Mouse (Mus musculus) cerebellum, adult 8-10 months (tissue): ENCODE measurements around the gene Dcun1d4.
"Not testable (repeated sequence)": the region's sequence is repeated elsewhere in the genome, so short reads cannot be mapped to it uniquely, and the experiment has no call there.

Source experiments
- DNase-seq: peaks from one replicate; pipeline ENCODE4 v3.0.0; 2022

The Dcun1d4 gene

DNA sequence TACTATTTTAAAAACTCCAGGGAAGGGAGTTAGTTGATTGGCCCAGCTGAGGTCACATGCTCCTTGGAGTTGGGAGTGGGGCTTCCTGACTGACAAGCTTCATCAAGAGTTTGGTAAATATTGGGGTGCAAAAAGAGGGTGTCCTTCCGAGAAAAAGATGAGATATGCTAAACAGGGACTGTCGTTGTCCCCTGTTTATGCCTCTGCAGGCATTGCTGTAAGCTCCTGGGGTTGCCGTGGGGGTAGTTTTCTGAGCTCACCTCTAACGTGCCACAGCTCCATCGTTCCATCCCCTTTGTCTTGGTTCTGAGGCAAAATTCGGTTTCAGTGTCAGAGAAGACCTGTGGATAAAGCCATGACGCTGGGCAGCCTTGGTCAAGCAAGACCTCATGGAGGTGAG is at the start of gene Dcun1d4:
Dcun1d4 (plus strand) TSS at position 301 of the 400 bp plus-strand sequence.
- DNase-seq = no peak

- DNase-seq = peak; percentile 73
Observed at GRCm38 (mm10) chr5:73431581-73431980, 49.2 kb upstream of the Dcun1d4 start.

GRCm38 (mm10) chr5:73432805-73433204 is 48.0 kb upstream of the Dcun1d4 start:
- DNase-seq = no peak

- no peak for DNase-seq
Observed at GRCm38 (mm10) chr5:73434764-73435163, 46.0 kb upstream of the Dcun1d4 start.

DNA sequence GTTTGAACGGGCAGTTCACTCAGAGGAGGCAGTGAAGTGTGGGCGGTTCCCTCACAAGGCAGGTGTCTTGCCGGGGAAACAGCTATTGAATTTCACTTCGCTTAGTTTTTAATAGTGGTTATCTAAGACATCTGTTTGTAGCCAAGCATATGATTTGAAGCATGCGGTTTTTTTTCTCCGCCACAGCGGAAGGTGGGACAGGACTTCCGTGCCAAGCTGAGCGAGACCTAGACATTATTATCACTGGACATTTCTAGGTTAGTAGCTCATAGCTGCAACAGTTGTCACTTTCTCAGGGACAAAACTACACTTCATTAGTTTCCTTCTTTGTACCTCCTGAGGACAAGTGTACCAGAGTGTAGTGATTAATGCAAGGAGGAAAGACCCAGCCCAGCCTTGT is 38.6 kb upstream of the Dcun1d4 start:
- DNase-seq = no peak

GRCm38 (mm10) chr5:73450276-73450675 is 30.5 kb upstream of the Dcun1d4 start:
- no peak for DNase-seq

DNA sequence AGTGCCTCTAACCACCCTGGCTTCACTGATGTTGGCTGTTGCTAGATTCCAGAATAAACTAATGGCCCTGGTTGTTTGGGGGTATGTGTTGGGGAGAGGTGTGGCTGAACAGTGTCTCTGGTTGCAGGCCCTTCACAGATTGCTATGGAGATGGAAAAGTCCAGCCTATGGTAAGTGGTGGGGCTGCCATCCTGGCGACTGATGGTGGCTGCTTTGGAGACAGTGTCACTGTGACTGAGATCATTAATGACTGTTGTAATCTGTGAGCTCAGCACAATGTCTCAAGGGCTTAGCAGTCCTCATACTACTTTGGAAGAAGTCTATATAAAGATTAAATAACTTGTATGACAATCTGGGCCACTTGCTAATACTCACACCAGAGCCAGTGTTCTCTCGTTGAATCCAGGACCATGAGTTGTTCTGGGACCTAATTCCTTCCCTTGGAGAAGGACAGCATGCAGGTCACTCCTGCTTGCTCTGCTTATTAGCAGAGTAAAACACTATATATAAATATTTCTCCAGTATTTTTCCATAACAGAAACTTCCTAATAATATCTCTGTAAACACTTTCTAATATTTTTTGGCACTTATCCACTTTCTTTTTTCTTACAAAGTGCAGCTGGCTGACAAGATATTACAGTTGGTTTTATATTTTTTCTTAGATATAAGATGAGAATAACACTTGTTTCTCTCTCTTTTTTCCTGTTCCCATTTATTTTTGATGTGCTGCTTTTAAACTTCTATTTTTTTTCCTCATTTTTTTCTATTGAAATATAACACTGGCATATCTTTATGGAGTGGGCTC is 26.1 kb upstream of the Dcun1d4 start:
- DNase-seq = no peak

GRCm38 (mm10) chr5:73455307-73455687 is 25.5 kb upstream of the Dcun1d4 start:
- DNase-seq = no peak

GRCm38 (mm10) chr5:73468462-73469433 is 12.1 kb upstream of the Dcun1d4 start:
- no peak for DNase-seq

- DNase-seq = no peak
Observed at GRCm38 (mm10) chr5:73474412-73475405, 6.1 kb upstream of the Dcun1d4 start.

DNA sequence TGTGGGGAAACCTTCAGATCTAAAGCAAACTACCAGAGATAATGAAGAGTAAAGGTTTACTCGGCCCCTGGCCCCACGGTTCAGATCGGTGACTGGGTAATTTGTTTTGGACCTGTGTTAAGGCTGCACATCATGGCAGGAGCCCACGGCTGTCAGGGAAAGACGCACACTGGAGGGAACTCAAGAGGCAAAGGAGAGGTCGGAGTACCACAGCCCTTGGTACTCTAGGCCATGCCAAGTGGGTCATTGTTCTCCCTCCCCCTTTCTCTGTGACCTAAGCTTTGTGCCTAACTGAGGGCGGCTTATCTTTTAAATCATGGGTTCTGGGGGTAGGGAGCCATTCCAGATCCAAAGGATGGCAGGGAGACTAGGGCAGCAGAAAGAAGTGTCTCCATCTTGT is 601 bp downstream of the Dcun1d4 start:
- no peak for DNase-seq

GRCm38 (mm10) chr5:73482381-73482780 is 1.6 kb downstream of the Dcun1d4 start:
- DNase-seq = not testable (repeated sequence)

DNA sequence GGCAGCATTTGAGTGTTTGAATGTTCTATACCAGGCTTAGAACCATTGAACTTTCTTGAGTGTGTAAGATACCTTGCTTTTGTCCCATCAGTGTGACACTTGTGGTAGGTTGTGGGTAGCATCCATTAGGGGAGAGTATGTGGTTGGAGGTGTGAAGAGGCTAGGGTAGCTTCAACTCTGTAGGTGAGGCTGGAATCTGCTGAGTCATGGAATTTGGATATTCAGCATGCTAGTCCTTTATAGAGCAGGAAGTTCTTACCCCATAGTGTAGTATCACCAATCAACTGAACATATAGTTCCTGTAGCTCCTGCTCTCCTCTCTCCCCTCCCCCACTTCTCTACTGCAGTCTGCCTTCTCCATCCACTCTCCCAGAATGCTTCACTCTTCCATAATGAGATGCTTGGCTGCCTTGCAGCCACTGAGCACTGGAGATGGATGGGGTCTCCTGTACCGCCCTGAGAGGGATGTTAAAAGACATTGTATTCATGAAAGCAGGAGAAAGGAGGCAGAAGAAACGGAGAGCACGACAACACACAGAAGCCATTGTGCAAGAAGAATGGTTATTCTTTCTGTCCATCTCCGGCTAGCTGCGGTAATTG is 3.3 kb downstream of the Dcun1d4 start:
- DNase-seq = no peak

DNA sequence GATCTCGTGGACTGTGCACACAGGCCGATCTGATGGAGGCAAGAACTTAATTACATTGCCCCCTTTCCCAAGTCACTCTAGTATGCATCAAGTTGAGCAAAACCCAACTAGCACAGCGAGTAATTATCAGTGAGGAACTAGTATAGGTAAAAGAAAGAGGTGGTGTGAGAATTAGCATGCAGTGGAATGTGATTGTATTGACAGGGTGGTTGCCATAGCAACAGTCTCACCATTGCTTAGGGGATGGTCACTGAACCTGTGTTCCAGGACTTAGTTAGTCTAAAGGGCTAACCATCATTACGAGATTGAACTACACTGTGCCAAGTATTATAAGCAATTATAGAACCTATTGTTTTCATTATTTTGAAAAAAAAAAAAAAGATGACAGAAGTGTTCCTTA is 5.7 kb downstream of the Dcun1d4 start:
- no peak for DNase-seq

DNA sequence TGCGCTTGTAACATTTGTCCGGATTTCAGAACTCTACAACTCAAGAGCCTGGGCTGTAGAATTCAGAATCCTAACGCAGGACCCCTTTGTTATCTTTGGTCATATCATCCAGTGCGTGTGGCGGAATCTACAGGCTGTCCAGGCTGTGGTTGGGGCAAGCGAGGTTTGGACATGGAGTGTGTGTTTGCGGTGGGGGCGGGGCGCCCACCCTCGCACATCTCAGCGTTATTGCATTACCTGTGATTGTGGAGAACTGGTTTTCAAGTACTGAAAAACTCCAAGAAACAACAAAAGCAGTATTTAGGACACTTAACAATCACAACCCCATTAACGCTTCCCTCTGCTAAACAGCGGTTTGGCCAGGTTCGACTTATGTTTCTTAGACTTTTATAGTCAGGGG is 9.1 kb downstream of the Dcun1d4 start:
- DNase-seq = peak; percentile 30

DNA sequence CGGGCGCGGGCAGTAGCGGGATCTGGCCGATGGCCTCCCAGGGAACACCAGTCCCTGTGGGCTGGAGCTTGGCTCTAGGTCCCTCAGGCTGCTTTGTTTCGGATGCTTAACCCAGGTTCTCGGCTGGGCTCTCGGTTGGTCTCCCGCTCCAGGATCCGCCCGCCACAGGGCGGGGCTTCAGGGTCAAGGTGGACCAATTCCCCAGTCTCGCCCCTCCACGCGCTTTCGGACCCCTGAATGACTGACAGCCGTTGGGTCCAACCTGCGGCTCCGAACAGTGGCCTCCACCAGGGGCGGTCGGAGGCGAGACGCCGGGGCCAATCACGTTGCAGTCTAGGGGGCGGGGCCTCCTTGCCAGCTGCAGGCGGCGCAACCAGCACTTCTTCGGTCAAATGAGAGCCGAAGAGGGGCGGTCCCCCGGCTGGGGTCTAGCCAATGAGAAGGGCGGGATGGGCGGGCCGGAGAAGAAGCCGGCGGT is 9.8 kb downstream of the Dcun1d4 start:
- DNase-seq = peak; percentile 99

GRCm38 (mm10) chr5:73491074-73491836 is 10.5 kb downstream of the Dcun1d4 start:
- no peak for DNase-seq

DNA sequence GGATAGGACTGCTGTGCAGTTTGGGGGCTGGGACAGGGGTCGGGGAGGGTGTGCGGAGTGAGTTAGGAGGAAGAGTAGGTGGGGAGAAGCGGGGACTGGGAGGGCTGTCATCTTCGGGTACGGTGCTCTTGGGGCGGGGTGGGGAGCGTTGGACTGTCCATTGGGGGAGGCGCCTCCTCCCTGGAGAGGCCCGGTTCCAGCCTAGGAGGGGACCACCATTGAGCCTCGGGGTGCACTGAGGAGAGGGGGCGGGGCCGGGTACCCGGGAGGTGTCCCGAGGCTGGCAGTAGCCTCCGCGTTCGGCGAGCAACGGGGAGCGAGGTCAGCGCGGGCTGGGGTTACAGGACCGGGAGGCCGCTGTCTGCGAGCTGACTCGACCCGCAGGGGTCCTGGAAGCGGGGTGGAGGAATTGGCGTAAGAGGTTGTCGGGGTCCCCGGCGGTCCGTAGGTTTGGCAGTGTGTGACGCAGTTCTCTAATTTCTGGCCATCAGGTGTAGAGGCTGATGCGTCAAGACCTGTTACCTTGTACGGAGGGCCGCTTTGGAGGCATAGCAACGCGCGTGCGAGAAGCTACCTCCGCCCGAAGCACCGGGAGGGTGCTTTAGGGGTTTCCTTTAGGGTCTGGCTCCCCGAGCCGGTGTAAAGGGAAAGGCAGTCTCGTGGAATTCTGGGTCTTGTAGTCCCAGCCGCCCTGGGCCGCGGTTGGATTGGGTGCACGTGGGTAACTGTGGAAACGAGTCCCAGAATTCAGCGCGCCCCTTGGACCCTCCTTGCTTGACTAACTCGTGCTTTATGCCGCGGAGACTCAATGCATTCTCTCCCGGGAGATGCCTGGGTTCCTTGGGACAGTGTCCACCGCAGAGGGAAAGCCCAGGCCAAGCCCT is 11.3 kb downstream of the Dcun1d4 start:
- peak; percentile 80 for DNase-seq

GRCm38 (mm10) chr5:73497401-73497800 is 16.6 kb downstream of the Dcun1d4 start:
- no peak for DNase-seq

DNA sequence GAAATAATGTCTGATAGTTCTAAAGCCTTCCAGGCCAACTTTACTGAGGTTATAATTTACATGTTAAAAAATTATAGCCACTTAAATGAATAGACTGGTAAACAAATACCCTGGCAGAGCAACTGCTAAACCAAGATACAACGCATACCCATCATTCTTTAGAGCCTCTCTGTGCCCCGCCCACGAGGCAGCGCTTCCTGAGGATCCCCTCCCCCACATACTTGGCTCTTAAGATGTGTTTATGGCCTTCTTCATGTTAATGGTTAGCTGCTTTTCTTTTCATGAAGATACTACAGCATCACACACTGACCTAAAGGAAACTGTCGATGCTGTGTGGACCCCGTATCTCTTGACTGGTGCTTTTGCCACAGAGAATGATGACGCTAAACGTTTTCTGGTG is 17.8 kb downstream of the Dcun1d4 start:
- DNase-seq = no peak
